Mouse (Mus musculus): ENCODE results near the gene Ifitm2. TPM values are rescaled to one million over a fixed set of nuclear protein-coding genes. Genes with fewer than 3 reads are reported as not detected.
A peak's percentile ranks its signal among the peaks of the same experiment; 100 is the strongest.

The Ifitm2 gene
- polyA plus RNA-seq, 1 experiment from 2014 or later, result 176 TPM

DNA sequence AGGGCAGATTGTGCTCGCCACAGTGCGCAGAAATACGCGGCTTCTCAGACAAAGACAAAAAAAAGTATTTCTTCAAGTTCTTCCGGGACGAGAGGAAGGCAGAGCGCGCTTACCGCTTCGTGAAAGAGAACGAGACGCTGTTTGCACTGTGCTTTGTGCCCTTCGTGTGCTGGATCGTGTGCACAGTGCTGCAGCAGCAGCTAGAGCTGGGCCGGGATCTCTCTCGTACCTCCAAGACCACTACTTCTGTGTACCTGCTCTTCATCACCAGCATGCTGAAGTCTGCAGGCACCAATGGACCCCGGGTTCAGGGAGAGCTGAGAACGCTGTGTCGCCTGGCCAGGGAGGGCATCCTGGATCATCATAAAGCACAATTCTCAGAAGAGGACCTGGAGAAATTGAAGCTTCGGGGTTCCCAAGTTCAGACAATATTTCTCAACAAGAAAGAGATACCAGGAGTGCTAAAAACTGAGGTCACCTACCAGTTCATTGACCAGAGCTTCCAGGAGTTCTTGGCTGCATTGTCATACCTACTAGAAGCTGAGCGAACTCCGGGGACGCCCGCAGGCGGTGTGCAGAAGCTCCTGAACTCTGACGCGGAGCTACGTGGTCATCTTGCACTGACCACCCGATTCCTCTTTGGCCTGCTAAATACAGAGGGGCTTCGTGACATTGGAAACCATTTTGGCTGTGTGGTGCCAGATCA lies 32.6 kb downstream of the Ifitm2 start:
- Histone ChIP-seq H3K36me3 (ENCODE audit: control insufficient read depth, insufficient read depth, low read length) (no peaks in the 10 kb centered on the region), H3K27me3 (ENCODE audit: control insufficient read depth, insufficient read depth, low read length) (peaks cover 49% of the 10 kb centered on the region)

DNA sequence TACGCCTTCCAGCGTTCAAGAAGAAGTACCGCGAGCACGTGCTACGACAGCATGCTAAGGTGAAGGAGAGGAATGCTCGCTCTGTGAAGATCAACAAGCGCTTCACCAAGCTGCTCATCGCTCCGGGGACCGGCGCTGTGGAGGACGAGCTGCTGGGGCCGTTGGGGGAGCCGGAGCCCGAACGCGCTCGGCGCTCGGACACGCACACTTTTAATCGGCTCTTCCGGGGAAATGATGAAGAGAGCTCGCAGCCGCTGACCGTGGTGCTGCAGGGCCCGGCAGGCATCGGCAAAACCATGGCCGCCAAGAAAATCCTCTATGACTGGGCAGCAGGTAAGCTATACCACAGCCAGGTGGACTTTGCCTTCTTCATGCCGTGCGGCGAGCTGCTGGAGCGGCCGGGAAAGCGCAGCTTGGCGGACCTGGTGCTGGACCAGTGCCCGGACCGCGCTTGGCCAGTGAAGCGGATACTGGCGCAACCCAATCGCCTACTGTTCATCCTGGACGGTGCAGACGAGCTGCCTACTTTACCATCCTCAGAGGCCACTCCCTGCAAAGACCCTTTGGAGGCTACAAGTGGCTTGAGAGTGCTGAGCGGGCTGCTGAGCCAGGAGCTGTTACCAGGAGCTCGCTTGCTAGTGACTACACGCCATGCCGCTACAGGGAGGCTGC lies 33.3 kb downstream of the Ifitm2 start:
- WGBS, result under 1% methylated on average over 49 of the region's 49 CpGs
- H3K4me2 ChIP-seq (ENCODE audit: low read length), result peak overlapping the region; percentile 75
- H3K9me3 ChIP-seq (ENCODE audit: control insufficient read depth, low read length), result no peaks in the 10 kb centered on the region
- no peak for ATAC-seq (ENCODE audit: low FRiP score, low TSS enrichment)
- H3K36me3 ChIP-seq (ENCODE audit: control insufficient read depth, insufficient read depth, low read length), result no peaks in the 10 kb centered on the region
- H3K4me1 ChIP-seq (ENCODE audit: control insufficient read depth, insufficient read depth, low read length), result 0 out of 2 replicates have a peak, but pooled peaks cover 11% of the 10 kb centered on the region
- peak overlapping the region; percentile 36; the same call in 1 of the 2 replicates for H3K9ac ChIP-seq (replicated peaks; ENCODE audit: low read length)
- H3K4me3 ChIP-seq (replicated peaks; ENCODE audit: low read depth, low read length), result peak overlapping the region; percentile 40
- H3K27ac ChIP-seq (replicated peaks; ENCODE audit: low read depth, low read length), result no peak overlapping the region
- H3K27me3 ChIP-seq (ENCODE audit: control insufficient read depth, insufficient read depth, low read length), result peaks cover 49% of the 10 kb centered on the region
- peak; percentile 61 for DNase-seq

More for the DNA sequence above, 32.6 kb downstream of the Ifitm2 start:
- H3K4me2 ChIP-seq (ENCODE audit: low read length), result peak overlapping the region; percentile 75
- DNase-seq (no peak), ATAC-seq (ENCODE audit: low FRiP score, low TSS enrichment) (no peak)
- H3K4me1 ChIP-seq (ENCODE audit: control insufficient read depth, insufficient read depth, low read length), result 0 out of 2 replicates have a peak, but pooled peaks cover 11% of the 10 kb centered on the region
- H3K9ac ChIP-seq (replicated peaks; ENCODE audit: low read length), result peak overlapping the region; percentile 36
- H3K4me3 ChIP-seq (replicated peaks; ENCODE audit: low read depth, low read length), result peak overlapping the region; percentile 40
- WGBS, result 20% methylated on average over 30 of the region's 30 CpGs
- no peaks in the 10 kb centered on the region for H3K9me3 ChIP-seq (ENCODE audit: control insufficient read depth, low read length)
- H3K27ac ChIP-seq (replicated peaks; ENCODE audit: low read depth, low read length), result no peak overlapping the region

DNA sequence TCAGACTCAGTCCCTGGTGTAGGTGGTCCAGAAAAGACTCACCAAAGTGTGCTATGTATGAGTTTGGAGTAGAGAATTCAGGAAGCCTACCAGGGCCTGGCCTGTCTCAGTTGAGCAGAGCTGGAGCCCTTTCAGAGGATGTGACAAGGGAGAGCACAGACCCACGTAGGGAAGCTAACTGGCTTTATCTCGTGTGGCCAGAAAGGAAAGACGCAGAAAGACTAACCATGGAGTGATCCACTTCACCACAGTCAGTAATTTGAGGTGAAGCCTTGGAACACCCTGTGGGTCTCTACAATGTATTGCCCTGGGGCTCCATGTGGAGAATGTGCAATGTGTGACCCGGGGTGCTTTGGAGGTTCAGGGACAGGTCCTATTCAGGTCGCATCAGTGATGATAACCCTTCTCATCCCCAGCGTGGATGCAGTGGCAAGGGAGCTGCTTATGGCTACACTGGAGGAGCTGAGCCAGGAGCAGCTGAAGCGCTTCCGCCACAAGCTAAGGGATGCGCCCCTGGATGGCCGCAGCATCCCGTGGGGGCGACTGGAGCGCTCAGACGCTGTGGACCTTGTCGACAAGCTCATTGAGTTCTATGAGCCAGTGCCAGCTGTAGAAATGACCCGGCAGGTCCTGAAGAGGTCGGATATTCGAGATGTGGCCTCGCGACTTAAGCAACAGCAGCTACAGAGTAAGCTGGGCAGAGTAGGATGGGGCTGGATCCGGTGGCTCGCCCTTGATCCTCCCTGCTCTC lies 34.4 kb downstream of the Ifitm2 start:
- H3K4me2 ChIP-seq (ENCODE audit: low read length), result peak overlapping the region; percentile 75; the same call in 1 of the 2 replicates

DNA sequence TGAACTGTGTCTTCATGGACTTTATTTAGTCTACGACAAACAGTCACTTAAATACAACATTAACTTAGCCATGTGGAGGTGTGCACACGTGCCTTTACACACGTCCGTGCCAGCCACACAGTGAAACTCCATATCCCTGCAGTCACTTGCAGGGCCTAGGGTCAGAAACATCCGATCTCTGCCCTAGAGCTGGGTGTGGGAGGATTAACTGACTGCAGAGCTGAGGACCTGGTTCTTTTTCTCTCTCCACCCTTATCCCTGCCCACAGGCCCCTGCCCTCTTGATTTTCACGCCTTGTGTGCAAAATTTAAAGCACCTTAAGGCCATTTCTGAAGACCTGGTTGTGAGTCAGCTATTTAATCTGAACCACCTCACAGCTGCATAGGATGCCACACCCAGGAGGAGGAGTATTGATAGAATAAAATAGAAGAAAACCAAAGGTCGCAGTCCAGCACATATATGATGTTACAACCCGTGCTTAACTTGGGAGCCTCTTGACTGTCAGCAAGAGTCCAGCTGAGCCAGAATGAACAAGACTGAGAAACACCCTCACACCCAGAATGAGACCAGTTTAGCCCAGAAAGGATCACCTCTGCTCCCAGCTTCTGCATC lies 35.3 kb downstream of the Ifitm2 start, which contains the start of gene Nlrp6:
Nlrp6 (plus strand) TSS at position 485 of the 612 bp plus-strand sequence.
- H3K4me2 ChIP-seq (ENCODE audit: low read length), result peak within 1 kb of the TSS; percentile 75; the same call in 1 of the 2 replicates
- H3K4me3 ChIP-seq (replicated peaks; ENCODE audit: low read depth, low read length), result 0 out of 2 replicates have a peak within 1 kb of the TSS, but pooled peaks have one; percentile 40

More for the DNA sequence above, 34.4 kb downstream of the Ifitm2 start:
- Histone ChIP-seq H3K4me3 (replicated peaks; ENCODE audit: low read depth, low read length) (0 out of 2 replicates have a peak overlapping the region, but pooled peaks have one; percentile 40), H3K36me3 (ENCODE audit: control insufficient read depth, insufficient read depth, low read length) (no peaks in the 10 kb centered on the region), H3K9me3 (ENCODE audit: control insufficient read depth, low read length) (no peaks in the 10 kb centered on the region), H3K9ac (replicated peaks; ENCODE audit: low read length) (no peak overlapping the region), H3K27ac (replicated peaks; ENCODE audit: low read depth, low read length) (no peak overlapping the region), H3K27me3 (ENCODE audit: control insufficient read depth, insufficient read depth, low read length) (peaks cover 49% of the 10 kb centered on the region), H3K4me1 (ENCODE audit: control insufficient read depth, insufficient read depth, low read length) (0 out of 2 replicates have a peak, but pooled peaks cover 11% of the 10 kb centered on the region)
- ATAC-seq (ENCODE audit: low FRiP score, low TSS enrichment) (no peak), DNase-seq (no peak)
- WGBS, result 24% methylated on average over 22 of the region's 22 CpGs

DNA sequence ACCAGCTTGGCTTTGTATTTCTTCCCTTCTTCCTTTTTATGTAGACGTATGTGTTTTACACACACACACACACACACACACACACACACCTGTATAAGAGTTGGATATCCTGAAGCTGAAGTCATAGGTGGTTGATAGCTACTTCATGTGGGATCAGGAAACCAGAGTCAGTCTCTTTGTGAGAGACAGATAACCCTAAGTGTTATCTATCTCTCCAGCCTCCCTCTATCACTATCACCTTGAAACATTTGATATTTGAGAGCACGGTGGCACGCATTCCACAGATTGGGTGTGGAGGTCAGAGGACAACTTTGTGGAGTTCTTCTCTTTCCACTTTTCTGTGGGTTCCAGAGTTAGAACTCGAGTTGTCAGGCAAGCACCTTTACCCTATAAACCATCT lies 35.9 kb downstream of the Ifitm2 start:
- no peak overlapping the region for H3K4me2 ChIP-seq (ENCODE audit: low read length)
- 0 out of 2 replicates have a peak, but pooled peaks cover 11% of the 10 kb centered on the region for H3K4me1 ChIP-seq (ENCODE audit: control insufficient read depth, insufficient read depth, low read length)
- DNase-seq (no peak), ATAC-seq (ENCODE audit: low FRiP score, low TSS enrichment) (no peak)
- no peaks in the 10 kb centered on the region for H3K36me3 ChIP-seq (ENCODE audit: control insufficient read depth, insufficient read depth, low read length)
- no peak overlapping the region for H3K4me3 ChIP-seq (replicated peaks; ENCODE audit: low read depth, low read length)
- 81% methylated on average over 4 of the region's 4 CpGs for WGBS
- H3K9me3 ChIP-seq (ENCODE audit: control insufficient read depth, low read length), result no peaks in the 10 kb centered on the region
- no peak overlapping the region for H3K27ac ChIP-seq (replicated peaks; ENCODE audit: low read depth, low read length)
- H3K27me3 ChIP-seq (ENCODE audit: control insufficient read depth, insufficient read depth, low read length), result peaks cover 48% of the 10 kb centered on the region
- no peak overlapping the region for H3K9ac ChIP-seq (replicated peaks; ENCODE audit: low read length)

More for the DNA sequence above, 35.3 kb downstream of the Ifitm2 start, which contains the start of gene Nlrp6:
- Histone ChIP-seq H3K4me1 (ENCODE audit: control insufficient read depth, insufficient read depth, low read length) (0 out of 2 replicates have a peak, but pooled peaks cover 11% of the 10 kb centered on the region), H3K27ac (replicated peaks; ENCODE audit: low read depth, low read length) (no peak within 1 kb of the TSS), H3K9me3 (ENCODE audit: control insufficient read depth, low read length) (no peaks in the 10 kb centered on the region), H3K36me3 (ENCODE audit: control insufficient read depth, insufficient read depth, low read length) (no peaks in the 10 kb centered on the region), H3K9ac (replicated peaks; ENCODE audit: low read length) (no peak within 1 kb of the TSS), H3K27me3 (ENCODE audit: control insufficient read depth, insufficient read depth, low read length) (peaks cover 49% of the 10 kb centered on the region)
- DNase-seq (no peak), ATAC-seq (ENCODE audit: low FRiP score, low TSS enrichment) (no peak)
- WGBS, result 77% methylated on average over 8 of the region's 8 CpGs

DNA sequence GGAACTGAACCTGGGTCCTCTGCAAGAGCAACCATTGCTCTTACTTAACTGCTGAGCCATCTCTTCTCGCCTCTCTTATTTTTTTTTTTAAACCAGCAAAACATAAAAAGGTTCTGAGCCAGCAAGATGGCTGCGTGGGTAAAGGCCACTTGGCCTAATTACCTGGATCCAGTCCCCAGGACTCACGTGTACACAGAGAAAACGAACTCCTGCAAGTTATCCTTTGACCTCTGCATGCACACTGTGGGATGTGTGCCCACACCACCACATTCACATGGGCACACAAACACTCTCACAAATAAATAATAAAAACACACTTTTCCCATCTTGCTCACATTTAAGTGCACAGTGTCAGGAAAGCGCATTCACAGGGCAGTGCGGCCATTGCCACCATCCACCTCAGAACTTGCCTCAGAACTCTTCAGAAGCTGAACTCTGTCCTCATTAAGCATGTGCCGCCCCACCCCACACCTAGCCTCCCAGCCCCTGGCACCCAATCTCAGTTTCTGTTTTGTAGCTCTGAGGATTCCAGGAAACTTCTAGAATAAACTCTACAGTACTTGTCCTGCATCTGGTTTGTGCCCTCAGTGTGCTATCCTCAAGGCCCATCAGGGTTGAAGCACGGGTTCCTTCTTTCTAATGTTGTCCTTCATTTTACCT lies 41.6 kb downstream of the Ifitm2 start:
- H3K4me3 ChIP-seq (replicated peaks; ENCODE audit: low read depth, low read length), result no peak overlapping the region
- H3K36me3 ChIP-seq (ENCODE audit: control insufficient read depth, insufficient read depth, low read length), result no peaks in the 10 kb centered on the region
- ATAC-seq (ENCODE audit: low FRiP score, low TSS enrichment) (no peak), DNase-seq (no peak)
- WGBS, result 85% methylated on average over 8 of the region's 8 CpGs
- no peaks in the 10 kb centered on the region for H3K4me1 ChIP-seq (ENCODE audit: control insufficient read depth, insufficient read depth, low read length)
- H3K27ac ChIP-seq (replicated peaks; ENCODE audit: low read depth, low read length), result no peak overlapping the region
- no peaks in the 10 kb centered on the region for H3K9me3 ChIP-seq (ENCODE audit: control insufficient read depth, low read length)
- H3K4me2 ChIP-seq (ENCODE audit: low read length), result no peak overlapping the region
- no peak overlapping the region for H3K9ac ChIP-seq (replicated peaks; ENCODE audit: low read length)
- no peaks in the 10 kb centered on the region for H3K27me3 ChIP-seq (ENCODE audit: control insufficient read depth, insufficient read depth, low read length)

DNA sequence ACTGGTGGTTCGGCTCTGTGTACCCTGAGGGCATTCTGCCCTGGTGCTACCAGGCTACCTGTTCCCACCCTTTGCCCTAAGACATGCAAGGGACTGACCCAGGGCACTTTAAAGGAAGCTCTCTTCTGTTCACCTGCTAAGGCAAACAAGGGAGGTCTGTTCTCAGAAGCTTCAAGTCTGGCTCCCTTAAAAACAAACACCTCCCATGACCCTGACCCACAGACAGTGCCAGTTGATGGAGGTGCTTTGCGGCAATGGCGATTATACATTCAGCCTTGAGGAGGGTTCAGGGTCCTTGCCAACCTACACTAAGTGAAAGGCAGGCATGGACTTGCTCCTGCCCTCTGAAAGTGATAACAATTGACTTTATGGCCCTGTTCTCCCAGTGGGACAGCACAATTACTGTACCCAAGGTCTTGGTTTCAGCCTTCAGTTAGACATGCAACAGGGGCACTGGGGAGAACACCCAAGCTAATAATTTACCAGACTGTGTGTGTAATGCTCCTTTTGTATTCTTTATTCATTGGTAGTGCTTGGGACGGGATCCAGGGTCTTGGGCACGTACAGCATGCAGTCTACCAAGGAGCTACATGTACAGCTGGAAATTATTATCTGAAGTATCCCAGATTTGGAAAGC lies 42.8 kb downstream of the Ifitm2 start:
- 82% methylated on average over 5 of the region's 5 CpGs for WGBS
- Histone ChIP-seq H3K4me2 (ENCODE audit: low read length) (no peak overlapping the region), H3K9me3 (ENCODE audit: control insufficient read depth, low read length) (no peaks in the 10 kb centered on the region), H3K27me3 (ENCODE audit: control insufficient read depth, insufficient read depth, low read length) (no peaks in the 10 kb centered on the region), H3K4me3 (replicated peaks; ENCODE audit: low read depth, low read length) (no peak overlapping the region), H3K4me1 (ENCODE audit: control insufficient read depth, insufficient read depth, low read length) (0 out of 2 replicates have a peak, but pooled peaks cover 3% of the 10 kb centered on the region), H3K27ac (replicated peaks; ENCODE audit: low read depth, low read length) (no peak overlapping the region), H3K9ac (replicated peaks; ENCODE audit: low read length) (no peak overlapping the region), H3K36me3 (ENCODE audit: control insufficient read depth, insufficient read depth, low read length) (no peaks in the 10 kb centered on the region)
- ATAC-seq (ENCODE audit: low FRiP score, low TSS enrichment) (no peak), DNase-seq (no peak)
